Mouse (Mus musculus): ENCODE results near the gene AI837181.
"Not testable (repeated sequence)": the region's sequence is repeated elsewhere in the genome, so short reads cannot be mapped to it uniquely, and the experiment has no call there.

DNA sequence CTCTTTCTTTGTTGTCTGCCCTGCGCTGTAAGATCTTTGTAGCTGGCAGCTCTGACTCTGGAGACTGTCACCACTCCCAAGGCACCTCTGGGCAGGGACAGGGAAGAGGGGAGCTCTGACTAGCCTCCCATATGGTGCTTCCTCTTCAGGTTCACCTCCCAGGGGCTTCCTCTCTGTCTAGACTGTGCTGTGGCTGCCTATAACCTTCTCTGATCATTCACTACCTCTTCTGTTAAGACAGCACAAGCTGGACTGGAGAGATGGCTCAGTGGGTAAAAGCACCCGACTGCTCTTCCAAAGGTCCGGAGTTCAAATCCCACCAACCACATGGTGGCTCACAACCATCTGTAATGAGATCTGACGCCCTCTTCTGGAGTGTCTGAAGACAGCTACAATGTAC, 23.9 kb upstream of the AI837181 start:
- TF ChIP-seq CTCF (IDR thresholded peaks at IDR 0.05; ENCODE audit: extremely low read depth, insufficient read length, insufficient replicate concordance, low read depth, low read length); POLR2A (IDR thresholded peaks at IDR 0.05; ENCODE audit: low read depth, low read length): not testable (repeated sequence)
